Mouse (Mus musculus): Measurements from ENCODE around the gene Grin1. TPM values are rescaled to one million over a fixed set of nuclear protein-coding genes. Genes with fewer than 3 reads are reported as not detected.

Grin1 gene
- polyA plus RNA-seq, 1 experiment from 2014 or later, result 0.93 TPM

DNA sequence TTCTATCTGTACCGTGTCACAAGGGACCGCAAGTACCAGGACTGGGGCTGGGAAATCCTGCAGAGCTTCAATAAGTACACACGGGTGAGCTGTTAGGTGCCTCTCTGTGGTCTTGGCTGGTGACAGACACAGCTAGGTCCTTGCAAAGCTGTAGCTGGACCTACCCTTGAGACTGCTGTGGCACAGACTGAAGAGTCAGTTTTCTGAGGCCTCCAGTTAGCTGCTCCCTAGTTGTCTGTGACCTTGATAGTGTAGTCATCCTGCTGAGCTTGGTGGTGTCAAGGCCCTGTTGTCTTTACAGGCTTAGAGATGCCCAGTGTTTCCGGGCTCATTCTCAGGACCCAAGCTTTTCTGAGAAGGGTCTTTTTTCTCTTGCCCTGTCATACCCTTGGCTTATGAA, 30.5 kb upstream of the Grin1 start:
- peak overlapping the region; percentile 23; the same call in 1 of the 2 replicates for H3K9ac ChIP-seq (replicated peaks)
- H3K4me2 ChIP-seq, result no peak overlapping the region
- H3K27ac ChIP-seq, result no peak overlapping the region
- no peaks in the 10 kb centered on the region for H3K9me3 ChIP-seq
- H3K4me1 ChIP-seq (replicated peaks), result no peaks in the 10 kb centered on the region
- no peak overlapping the region for H3K4me3 ChIP-seq (replicated peaks)
- H3K36me3 ChIP-seq, result peaks cover 92% of the 10 kb centered on the region
- 92% methylated on average over 4 of the region's 4 CpGs for WGBS
- H3K27me3 ChIP-seq, result no peaks in the 10 kb centered on the region
- no peak for ATAC-seq (ENCODE audit: insufficient number of reproducible peaks, insufficient read depth, low FRiP score, low TSS enrichment, low read depth)

DNA sequence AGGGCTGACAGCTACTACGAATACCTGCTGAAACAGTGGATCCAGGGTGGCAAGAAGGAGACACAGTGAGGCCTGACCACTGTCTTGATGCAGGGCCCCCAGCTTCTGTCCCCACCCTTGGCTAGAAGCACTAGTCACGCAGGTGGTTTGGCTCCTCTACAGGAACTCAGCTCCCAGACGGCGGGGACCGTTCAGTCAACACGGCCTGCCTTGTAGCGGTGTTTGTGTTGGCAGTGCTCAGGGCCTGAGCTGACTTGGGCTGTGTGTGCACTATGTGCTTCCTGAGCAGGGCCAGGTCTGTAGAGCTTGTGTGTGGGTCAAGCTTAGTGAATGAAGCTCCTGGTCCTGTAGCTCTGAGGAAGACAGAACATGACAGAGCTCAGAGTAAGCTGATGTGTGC, 29.2 kb upstream of the Grin1 start:
- Histone ChIP-seq H3K4me3 (replicated peaks) (no peak overlapping the region), H3K27ac (no peak overlapping the region), H3K27me3 (no peaks in the 10 kb centered on the region), H3K36me3 (peaks cover 98% of the 10 kb centered on the region), H3K9ac (replicated peaks) (no peak overlapping the region), H3K4me2 (no peak overlapping the region), H3K9me3 (no peaks in the 10 kb centered on the region), H3K4me1 (replicated peaks) (no peaks in the 10 kb centered on the region)
- WGBS, result 94% methylated on average over 7 of the region's 7 CpGs
- no peak for ATAC-seq (ENCODE audit: insufficient number of reproducible peaks, insufficient read depth, low FRiP score, low TSS enrichment, low read depth)

DNA sequence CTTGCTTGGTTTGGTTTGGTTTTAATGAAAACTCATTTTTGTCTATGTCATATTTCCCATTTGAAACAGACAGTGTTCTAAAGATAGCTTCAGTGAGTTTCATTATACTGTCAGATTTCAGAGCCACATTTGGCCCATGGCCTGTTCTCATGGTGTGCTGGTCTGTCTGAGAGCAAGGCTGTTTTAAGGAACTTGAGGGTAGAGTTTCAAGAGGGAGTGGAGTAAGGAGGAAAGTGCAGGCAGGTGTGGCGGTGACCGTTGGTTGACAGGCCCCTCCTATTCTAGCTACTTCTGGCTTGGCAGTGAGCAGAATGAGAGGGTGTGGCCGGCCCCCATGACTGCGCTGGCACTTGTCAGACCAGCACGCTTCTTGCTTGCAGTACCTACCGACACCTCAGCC, 19.3 kb upstream of the Grin1 start:
- ATAC-seq (ENCODE audit: insufficient number of reproducible peaks, insufficient read depth, low FRiP score, low TSS enrichment, low read depth), result no peak
- no peak overlapping the region for H3K4me2 ChIP-seq
- no peak overlapping the region for H3K27ac ChIP-seq
- H3K36me3 ChIP-seq, result peaks cover 88% of the 10 kb centered on the region
- H3K9ac ChIP-seq (replicated peaks), result no peak overlapping the region
- no peaks in the 10 kb centered on the region for H3K27me3 ChIP-seq
- 93% methylated on average over 6 of the region's 6 CpGs for WGBS
- no peak overlapping the region for H3K4me3 ChIP-seq (replicated peaks)
- H3K4me1 ChIP-seq (replicated peaks), result peaks cover 8% of the 10 kb centered on the region
- no peaks in the 10 kb centered on the region for H3K9me3 ChIP-seq

DNA sequence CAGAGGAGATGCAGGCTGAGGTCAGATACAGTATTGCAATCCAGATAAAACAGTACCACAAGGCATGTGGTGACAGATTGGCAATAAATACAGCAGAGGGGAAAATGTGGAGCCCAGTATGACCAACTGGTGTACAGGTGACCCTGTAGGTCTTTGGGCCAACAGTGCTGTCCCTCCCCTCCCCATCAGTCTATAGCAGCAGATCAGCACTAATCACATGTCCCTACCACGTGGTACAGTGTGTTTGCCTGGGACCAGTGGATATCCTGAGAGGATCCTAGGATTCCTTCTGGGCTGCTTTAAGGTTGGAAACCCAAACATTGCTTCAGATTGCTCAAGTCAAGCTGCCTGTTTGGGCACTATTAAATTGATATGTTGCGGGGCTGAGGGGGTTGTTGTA, 14.6 kb upstream of the Grin1 start:
- Histone ChIP-seq H3K9ac (replicated peaks) (peak overlapping the region; percentile 85; the same call in 1 of the 2 replicates), H3K4me1 (replicated peaks) (peaks cover 18% of the 10 kb centered on the region), H3K27ac (no peak overlapping the region), H3K9me3 (no peaks in the 10 kb centered on the region), H3K27me3 (no peaks in the 10 kb centered on the region), H3K36me3 (peaks cover 48% of the 10 kb centered on the region), H3K4me3 (replicated peaks) (peak overlapping the region; percentile 87), H3K4me2 (peak overlapping the region; percentile 93)
- ATAC-seq (ENCODE audit: insufficient number of reproducible peaks, insufficient read depth, low FRiP score, low TSS enrichment, low read depth), result no peak
- WGBS, result 86% methylated on average over 2 of the region's 2 CpGs

DNA sequence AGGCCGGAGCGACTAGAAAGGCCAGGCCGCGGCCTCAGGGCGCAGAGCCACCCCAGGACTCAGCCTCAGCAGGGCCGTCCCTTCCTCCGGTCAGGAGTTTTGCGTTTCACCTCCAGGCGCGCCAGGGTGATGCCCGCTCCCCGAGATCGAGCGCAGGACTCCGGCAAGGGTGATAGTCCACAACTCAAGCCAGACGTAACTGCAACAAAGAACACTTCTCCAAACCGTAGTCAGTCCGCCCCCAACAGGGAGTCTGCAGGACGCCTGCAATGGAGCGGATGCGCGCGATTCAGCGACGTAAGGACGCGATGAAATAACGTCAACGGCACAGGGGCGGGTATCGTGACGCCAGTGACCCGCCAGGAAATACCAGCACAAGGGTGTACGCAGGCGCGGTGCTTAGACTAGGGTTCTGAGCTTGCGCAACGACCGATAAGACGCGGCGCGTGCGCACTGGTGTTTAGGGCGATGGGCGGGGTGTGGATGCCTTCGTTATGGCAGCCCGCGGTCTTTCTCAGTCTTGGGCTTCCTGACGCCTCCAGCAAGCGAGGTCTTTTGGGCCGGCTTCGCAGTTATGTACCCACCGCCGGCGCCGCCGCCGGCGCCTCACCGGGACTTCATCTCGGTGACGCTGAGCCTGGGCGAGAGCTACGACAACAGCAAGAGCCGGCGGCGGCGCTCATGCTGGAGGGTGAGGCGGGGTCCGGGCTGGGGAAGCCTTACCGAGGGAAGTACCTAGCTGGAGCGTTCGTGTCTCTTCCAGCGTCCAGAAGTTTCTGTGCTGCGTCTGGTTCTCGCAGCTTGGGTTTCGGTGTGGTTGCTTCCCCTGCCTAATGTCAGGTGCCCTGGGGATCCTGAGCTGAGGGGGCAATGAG, 13.5 kb upstream of the Grin1 start, which contains the start of gene Man1b1:
TSS of gene Man1b1 (plus strand) at position 53 of the 875 bp plus-strand sequence.
- H3K27me3 ChIP-seq, result no peaks in the 10 kb centered on the region
- H3K36me3 ChIP-seq, result peaks cover 37% of the 10 kb centered on the region
- H3K4me2 ChIP-seq, result peak within 1 kb of the TSS; percentile 93
- WGBS, result under 1% methylated on average over 78 of the region's 78 CpGs
- H3K4me3 ChIP-seq (replicated peaks), result peak within 1 kb of the TSS; percentile 87
- peaks cover 18% of the 10 kb centered on the region for H3K4me1 ChIP-seq (replicated peaks)
- no peaks in the 10 kb centered on the region for H3K9me3 ChIP-seq
- peak within 1 kb of the TSS; percentile 85 for H3K9ac ChIP-seq (replicated peaks)
- H3K27ac ChIP-seq, result peak within 1 kb of the TSS; percentile 90
- ATAC-seq (ENCODE audit: insufficient number of reproducible peaks, insufficient read depth, low FRiP score, low TSS enrichment, low read depth), result peak; percentile 95

DNA sequence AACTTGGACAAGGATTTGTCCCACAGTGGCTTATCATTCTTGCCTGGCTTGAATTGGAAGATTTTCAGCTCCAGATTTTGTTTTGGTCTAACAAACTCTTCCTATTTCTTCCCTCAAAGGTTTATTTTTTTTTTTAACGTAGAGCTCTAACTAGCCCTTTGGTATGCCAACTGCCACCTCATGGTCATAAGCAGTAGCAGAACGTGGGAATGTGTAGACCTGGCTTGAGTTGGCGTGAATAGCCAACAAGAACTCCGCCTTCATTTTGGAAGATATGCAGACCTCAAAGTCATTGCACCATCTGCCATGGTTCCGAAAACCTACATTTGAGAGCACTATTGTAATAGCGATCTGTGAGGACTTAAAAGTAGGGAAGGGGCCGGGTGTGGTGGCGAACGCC, 12.5 kb upstream of the Grin1 start:
- Histone ChIP-seq H3K4me1 (replicated peaks) (peaks cover 18% of the 10 kb centered on the region), H3K4me3 (replicated peaks) (peak overlapping the region; percentile 87), H3K4me2 (peak overlapping the region; percentile 62), H3K9me3 (no peaks in the 10 kb centered on the region), H3K9ac (replicated peaks) (peak overlapping the region; percentile 85; the same call in 1 of the 2 replicates), H3K27ac (no peak overlapping the region), H3K36me3 (peaks cover 27% of the 10 kb centered on the region), H3K27me3 (no peaks in the 10 kb centered on the region)
- 66% methylated on average over 9 of the region's 9 CpGs for WGBS
- ATAC-seq (ENCODE audit: insufficient number of reproducible peaks, insufficient read depth, low FRiP score, low TSS enrichment, low read depth), result no peak

DNA sequence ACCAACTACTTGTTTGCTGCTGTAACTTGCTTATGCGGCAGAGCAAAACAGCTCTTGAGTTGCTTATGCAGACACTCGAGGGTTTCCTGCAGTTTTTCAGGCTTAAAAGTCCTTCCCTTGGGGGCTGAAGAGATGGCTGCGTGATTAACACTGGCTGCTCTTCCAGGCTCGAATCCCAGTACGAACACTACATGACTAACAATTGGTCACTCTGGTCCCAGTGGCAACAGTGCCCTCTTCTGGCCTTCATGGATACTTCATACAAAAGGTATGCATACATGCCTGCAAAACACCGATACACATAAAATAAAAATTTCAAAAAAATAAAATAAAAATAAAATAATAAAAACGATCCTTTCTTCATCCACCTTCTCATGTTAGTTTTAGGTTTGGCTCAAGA, 9.5 kb upstream of the Grin1 start:
- H3K4me1 ChIP-seq (replicated peaks), result peaks cover 11% of the 10 kb centered on the region
- no peak for ATAC-seq (ENCODE audit: insufficient number of reproducible peaks, insufficient read depth, low FRiP score, low TSS enrichment, low read depth)
- H3K27me3 ChIP-seq, result no peaks in the 10 kb centered on the region; the same call in 1 of the 2 replicates
- H3K27ac ChIP-seq, result no peak overlapping the region
- 40% methylated on average over 7 of the region's 7 CpGs for WGBS
- no peak overlapping the region for H3K4me3 ChIP-seq (replicated peaks)
- H3K9me3 ChIP-seq, result no peaks in the 10 kb centered on the region
- H3K9ac ChIP-seq (replicated peaks), result no peak overlapping the region
- no peak overlapping the region for H3K4me2 ChIP-seq
- no peaks in the 10 kb centered on the region for H3K36me3 ChIP-seq

DNA sequence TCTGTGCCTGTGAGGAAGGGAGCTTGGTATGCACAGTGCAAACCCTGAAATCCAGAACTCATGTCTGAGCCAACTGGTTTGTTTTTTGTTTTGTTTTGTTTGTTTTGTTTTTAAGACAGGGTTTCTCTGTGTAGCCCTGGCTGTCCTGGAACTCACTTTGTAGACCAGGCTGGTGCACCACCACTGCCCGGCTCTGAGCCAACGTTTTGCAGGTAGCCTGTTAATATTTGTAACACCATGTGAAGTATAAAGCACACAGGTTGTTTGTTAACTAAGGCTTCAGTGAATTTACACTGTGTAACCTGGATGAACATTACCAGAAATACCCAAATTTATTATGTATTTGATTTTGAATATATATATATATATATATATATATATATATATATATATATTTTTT, 7.0 kb upstream of the Grin1 start:
- H3K9me3 ChIP-seq, result no peaks in the 10 kb centered on the region
- no peak overlapping the region for H3K27ac ChIP-seq
- ATAC-seq (ENCODE audit: insufficient number of reproducible peaks, insufficient read depth, low FRiP score, low TSS enrichment, low read depth), result no peak
- WGBS, result 71% methylated on average over 2 of the region's 2 CpGs
- H3K4me1 ChIP-seq (replicated peaks), result peaks cover under 1% of the 10 kb centered on the region; the same call in 1 of the 2 replicates
- H3K27me3 ChIP-seq, result peaks cover 13% of the 10 kb centered on the region
- H3K9ac ChIP-seq (replicated peaks), result no peak overlapping the region
- H3K4me2 ChIP-seq, result no peak overlapping the region
- no peak overlapping the region for H3K4me3 ChIP-seq (replicated peaks)
- no peaks in the 10 kb centered on the region for H3K36me3 ChIP-seq

DNA sequence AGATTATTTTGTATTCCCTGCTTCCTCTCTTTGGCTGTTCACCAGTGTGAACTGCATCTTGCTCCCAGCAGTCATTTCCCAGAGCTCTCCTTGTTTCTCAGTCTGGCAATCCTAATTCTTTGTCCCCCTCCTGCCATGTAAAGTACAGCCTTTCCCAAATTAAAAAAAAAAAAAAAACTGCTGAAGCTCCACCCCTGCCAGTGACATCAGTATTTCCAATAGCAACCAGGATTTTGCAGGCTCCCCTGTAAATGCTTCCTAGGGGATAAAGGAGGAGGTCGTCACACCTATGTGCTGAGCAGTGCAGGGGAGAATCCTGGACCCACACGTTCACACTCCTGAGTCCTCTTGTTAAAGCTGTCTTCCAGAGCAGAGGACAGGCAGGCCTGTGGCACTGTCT, 1.1 kb upstream of the Grin1 start:
- 37% methylated on average over 2 of the region's 2 CpGs for WGBS
- no peak overlapping the region for H3K9ac ChIP-seq (replicated peaks)
- H3K27me3 ChIP-seq, result peaks cover 71% of the 10 kb centered on the region
- H3K4me2 ChIP-seq, result no peak overlapping the region
- H3K4me3 ChIP-seq (replicated peaks), result no peak overlapping the region
- peaks cover 6% of the 10 kb centered on the region for H3K4me1 ChIP-seq (replicated peaks)
- ATAC-seq (ENCODE audit: insufficient number of reproducible peaks, insufficient read depth, low FRiP score, low TSS enrichment, low read depth), result no peak
- H3K36me3 ChIP-seq, result no peaks in the 10 kb centered on the region
- H3K27ac ChIP-seq, result no peak overlapping the region
- no peaks in the 10 kb centered on the region for H3K9me3 ChIP-seq

DNA sequence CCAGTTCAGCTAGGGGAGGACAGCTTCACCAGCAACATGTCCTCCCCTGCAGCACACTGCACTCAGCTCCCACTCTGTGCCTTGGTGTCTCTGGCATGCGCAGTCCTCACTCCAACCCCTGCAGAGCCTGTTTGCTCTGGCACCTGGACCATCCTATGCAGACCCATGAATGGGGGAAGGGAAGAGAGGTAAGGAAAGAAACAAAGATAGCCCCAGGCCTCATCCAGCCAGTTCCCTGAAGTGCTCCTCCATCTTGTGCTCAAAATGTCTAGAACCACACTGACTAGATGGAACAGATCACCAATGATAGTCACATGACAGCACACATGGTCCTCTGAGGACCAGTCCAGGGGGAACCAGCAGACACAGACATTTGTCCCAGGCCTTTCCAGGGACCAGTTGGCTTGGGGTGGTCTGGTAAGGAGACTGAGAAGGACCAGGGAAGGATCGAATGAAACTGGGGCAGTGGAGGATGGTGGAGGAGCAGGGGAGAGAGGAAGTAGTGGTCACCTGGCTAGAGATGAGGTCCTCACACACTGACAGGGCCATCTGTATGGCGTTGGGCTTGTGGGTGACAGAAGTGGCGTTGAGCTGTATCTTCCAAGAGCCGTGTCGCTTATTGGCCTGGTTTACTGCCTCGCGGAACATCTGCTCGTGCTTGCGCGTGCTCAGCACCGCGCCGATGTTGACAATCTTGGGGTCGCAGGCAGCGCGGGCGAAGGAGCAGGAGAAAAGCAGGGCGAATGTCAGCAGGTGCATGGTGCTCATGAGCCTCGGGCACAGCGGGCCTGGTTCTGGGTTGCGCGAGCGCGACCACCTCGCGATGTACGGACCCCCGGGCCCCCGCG, 644 bp downstream of the Grin1 start:
- no peaks in the 10 kb centered on the region for H3K9me3 ChIP-seq
- 7% methylated on average over 31 of the region's 31 CpGs for WGBS
- peaks cover 6% of the 10 kb centered on the region for H3K4me1 ChIP-seq (replicated peaks)
- H3K27ac ChIP-seq, result no peak overlapping the region
- peak overlapping the region; percentile 58 for H3K4me2 ChIP-seq
- no peak overlapping the region for H3K9ac ChIP-seq (replicated peaks)
- peak overlapping the region; percentile 32 for H3K4me3 ChIP-seq (replicated peaks)
- H3K36me3 ChIP-seq, result no peaks in the 10 kb centered on the region
- ATAC-seq (ENCODE audit: insufficient number of reproducible peaks, insufficient read depth, low FRiP score, low TSS enrichment, low read depth), result no peak
- H3K27me3 ChIP-seq, result peaks cover 88% of the 10 kb centered on the region

DNA sequence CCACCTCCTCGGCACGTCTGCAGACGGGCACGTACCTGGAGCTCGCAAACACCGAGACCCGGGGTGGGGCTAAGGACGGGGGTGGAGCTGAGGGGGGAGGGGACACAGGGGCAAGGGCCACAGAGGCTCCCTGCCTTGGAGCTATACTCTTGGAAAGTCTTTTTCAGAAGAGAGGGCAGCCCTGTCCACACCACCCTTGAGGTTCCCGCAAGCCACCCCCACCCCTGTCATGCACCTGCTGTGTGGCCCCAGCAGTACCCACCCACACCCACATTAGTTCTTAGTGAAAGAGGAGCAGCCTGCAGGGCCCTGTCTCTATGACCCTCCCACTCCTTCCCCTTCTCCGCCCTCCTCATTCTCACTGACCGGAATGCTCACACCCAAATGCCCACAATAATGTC, 7.5 kb downstream of the Grin1 start:
- H3K4me3 ChIP-seq (replicated peaks), result no peak overlapping the region
- H3K36me3 ChIP-seq, result no peaks in the 10 kb centered on the region
- WGBS, result 5% methylated on average over 11 of the region's 11 CpGs
- peaks cover 97% of the 10 kb centered on the region for H3K27me3 ChIP-seq
- no peak for ATAC-seq (ENCODE audit: insufficient number of reproducible peaks, insufficient read depth, low FRiP score, low TSS enrichment, low read depth)
- no peaks in the 10 kb centered on the region for H3K4me1 ChIP-seq (replicated peaks)
- no peak overlapping the region for H3K4me2 ChIP-seq
- no peak overlapping the region for H3K9ac ChIP-seq (replicated peaks)
- H3K9me3 ChIP-seq, result no peaks in the 10 kb centered on the region
- H3K27ac ChIP-seq, result no peak overlapping the region

All from limb, embryonic 12.5 days (tissue).